Mouse (Mus musculus) cortical plate, adult 2 months (tissue): ENCODE results near the gene Chd9.

Experiments
- CTCF ChIP-seq: fragments of 200-500 bp; IDR thresholded peaks from 2 replicates; pipeline ENCODE4 v1.5.1; 2011; ENCODE audit warnings: mild to moderate bottlenecking, control low read depth, low read length; ENCODE audit not compliant: insufficient read depth; ENCODE audit errors: extremely low read depth
- POLR2A ChIP-seq: fragments of 200-500 bp; IDR thresholded peaks from 2 replicates; pipeline ENCODE4 v1.6.1; 2011; ENCODE audit warnings: mild to moderate bottlenecking, low read length, control low read depth; ENCODE audit not compliant: insufficient read depth; ENCODE audit errors: extremely low read depth

GRCm38 (mm10) chr8:90794990-90795861, 32.9 kb upstream of the Chd9 start:
- no peak for TF ChIP-seq POLR2A
- TF ChIP-seq CTCF = peak; percentile 54
